Mouse (Mus musculus) heart, adult 2 months (tissue): ENCODE results near the gene Slc24a1. TPM values are rescaled to one million over a fixed set of nuclear protein-coding genes. Genes with fewer than 3 reads are reported as not detected.

Source experiments
- DNase-seq, 2 experiments: peaks; one replicate each; pipeline ENCODE4 v3.0.0; 2021
- H3K27ac ChIP-seq: fragments of 200-600 bp; 2 replicates; pipeline ENCODE4 v1.8.1; 2022
- H3K27me3 ChIP-seq: fragments of 200-500 bp; 2 replicates; pipeline ENCODE4 v1.6.1; 2012; ENCODE audit warnings: mild to moderate bottlenecking, low read length, inconsistent platforms, mixed read lengths; ENCODE audit not compliant: control insufficient read depth, insufficient read depth
- H3K36me3 ChIP-seq: fragments of 200-500 bp; 2 replicates; pipeline ENCODE4 v1.6.1; 2012; ENCODE audit warnings: low read length, inconsistent platforms; ENCODE audit not compliant: control insufficient read depth, insufficient read depth
- H3K4me1 ChIP-seq: fragments of 200-500 bp; 2 replicates; pipeline ENCODE4 v1.6.1; 2011; ENCODE audit warnings: low read length; ENCODE audit not compliant: control insufficient read depth, insufficient read depth
- H3K4me3 ChIP-seq: fragments of 200-600 bp; 2 replicates; pipeline ENCODE4 v1.8.1; 2022
- H3K79me2 ChIP-seq: fragments of 200-500 bp; replicated peaks from 2 replicates; pipeline ENCODE4 v1.6.1; 2012; ENCODE audit warnings: mild to moderate bottlenecking, inconsistent platforms, low read length, moderate library complexity, mixed read lengths; ENCODE audit not compliant: control insufficient read depth, insufficient read depth
- H3K9ac ChIP-seq: fragments of 200-500 bp; 2 replicates; pipeline ENCODE4 v1.6.1; 2012; ENCODE audit warnings: low read depth, mild to moderate bottlenecking, control low read depth, inconsistent platforms, low read length, mixed read lengths
- CTCF ChIP-seq: fragments of 200-600 bp; IDR thresholded peaks from 2 replicates; pipeline ENCODE4 v1.8.1; 2022; ENCODE audit warnings: antibody characterized with exemption, mild to moderate bottlenecking, moderate library complexity
- EP300 ChIP-seq: fragments of 200-500 bp; IDR thresholded peaks from 2 replicates; pipeline ENCODE4 v1.6.1; 2011; ENCODE audit warnings: low read depth, low read length, control low read depth; ENCODE audit not compliant: insufficient read depth
- POLR2A ChIP-seq: fragments of 200-500 bp; IDR thresholded peaks from 2 replicates; pipeline ENCODE4 v1.6.1; 2011; ENCODE audit warnings: mild to moderate bottlenecking, low read depth, low read length, control low read depth; ENCODE audit not compliant: insufficient read depth
- WGBS: fragments of 180-500 bp; shearing (Covaris S2); methylation state at CpG from one replicate; pipeline ENCODE4 v1.1.7; 2018; 5-methylcytosine and 5-hydroxymethylcytosine counted together
- intact Hi-C: fragments of 180-260 bp; cut with DNase I; formaldehyde crosslinking; loops from one replicate; pipeline ENCODE4 v1.15.1; 2025
- polyA plus RNA-seq: library from polyadenylated mRNA; depleted of rRNA; stranded (reverse); fragments of >200 nt; gene quantifications from 2 replicates; pipeline ENCODE4 v1.2.3, GENCODE M21; 2012
- total RNA-seq, 2 experiments: library from RNA; stranded (reverse); gene quantifications; 2 replicates each; pipeline ENCODE4 v1.2.3; 2021

Gene Slc24a1
- total and polyA plus RNA-seq, 3 experiments, result 0.02 to 0.10 (median 0.05) TPM

- Histone ChIP-seq H3K36me3 (0 out of 2 replicates have a peak, but pooled peaks cover 2% of the 10 kb centered on the region), H3K9ac (no peak overlapping the region), H3K27me3 (no peaks in the 10 kb centered on the region; the same call in none of the 2 replicates), H3K4me1 (no peaks in the 10 kb centered on the region; the same call in 1 of the 2 replicates), H3K79me2 (no peaks in the 10 kb centered on the region), H3K4me3 (no peak overlapping the region), H3K27ac (no peak overlapping the region)
- TF ChIP-seq CTCF (no peak), POLR2A (no peak), EP300 (no peak)
- WGBS, result 85% methylated on average over 3 of the region's 3 CpGs
- no peak for DNase-seq
- intact Hi-C loops, result loop anchor here (5.0 kb wide), 1 partner anchor 180 kb away; no protein-coding TSS in a partner anchor
Observed at GRCm38 (mm10) chr9:64957276-64957675, 5.9 kb upstream of the Slc24a1 start.

- intact Hi-C loops, result loop anchor here (5.0 kb wide), 1 partner anchor 179 kb away; no protein-coding TSS in a partner anchor
- no peak overlapping the region for H3K4me3 ChIP-seq
- no peaks in the 10 kb centered on the region for H3K79me2 ChIP-seq
- no peaks in the 10 kb centered on the region; the same call in 1 of the 2 replicates for H3K4me1 ChIP-seq
- TF ChIP-seq POLR2A (no peak), CTCF (no peak), EP300 (no peak)
- WGBS, result 19% methylated on average over 12 of the region's 12 CpGs
- no peak overlapping the region for H3K27ac ChIP-seq
- DNase-seq, result no peak
- H3K36me3 ChIP-seq, result no peaks in the 10 kb centered on the region
- no peaks in the 10 kb centered on the region; the same call in none of the 2 replicates for H3K27me3 ChIP-seq
- H3K9ac ChIP-seq, result no peak overlapping the region
Observed at GRCm38 (mm10) chr9:64956337-64956736, 4.9 kb upstream of the Slc24a1 start.

GRCm38 (mm10) chr9:64953190-64953589 is 1.8 kb upstream of the Slc24a1 start:
- no peak for DNase-seq
- Histone ChIP-seq H3K36me3 (no peaks in the 10 kb centered on the region), H3K27me3 (no peaks in the 10 kb centered on the region; the same call in none of the 2 replicates), H3K79me2 (no peaks in the 10 kb centered on the region), H3K27ac (no peak overlapping the region), H3K4me1 (no peaks in the 10 kb centered on the region), H3K9ac (no peak overlapping the region), H3K4me3 (no peak overlapping the region)
- 39% methylated on average over 7 of the region's 7 CpGs for WGBS
- intact Hi-C loops, result no loop called here
- TF ChIP-seq CTCF, result no peak
- no peak for TF ChIP-seq POLR2A
- no peak for TF ChIP-seq EP300

- Histone ChIP-seq H3K4me3 (no peak overlapping the region), H3K27me3 (no peaks in the 10 kb centered on the region; the same call in none of the 2 replicates), H3K4me1 (no peaks in the 10 kb centered on the region), H3K36me3 (no peaks in the 10 kb centered on the region), H3K79me2 (no peaks in the 10 kb centered on the region), H3K27ac (no peak overlapping the region), H3K9ac (no peak overlapping the region)
- 18% methylated on average over 5 of the region's 5 CpGs for WGBS
- intact Hi-C loops, result no loop called here
- TF ChIP-seq POLR2A (no peak), CTCF (no peak), EP300 (no peak)
- no peak for DNase-seq
Observed at GRCm38 (mm10) chr9:64952055-64952454, 648 bp upstream of the Slc24a1 start.

GRCm38 (mm10) chr9:64947483-64948095 is 3.8 kb downstream of the Slc24a1 start:
- no peaks in the 10 kb centered on the region; the same call in none of the 2 replicates for H3K27me3 ChIP-seq
- no peak overlapping the region for H3K27ac ChIP-seq
- WGBS, result 77% methylated on average over 9 of the region's 9 CpGs
- H3K4me1 ChIP-seq, result no peaks in the 10 kb centered on the region
- intact Hi-C loops, result no loop called here
- no peak overlapping the region for H3K4me3 ChIP-seq
- H3K36me3 ChIP-seq, result no peaks in the 10 kb centered on the region
- no peaks in the 10 kb centered on the region for H3K79me2 ChIP-seq
- H3K9ac ChIP-seq, result no peak overlapping the region
- no peak for DNase-seq
- TF ChIP-seq CTCF (no peak), POLR2A (no peak), EP300 (no peak)

GRCm38 (mm10) chr9:64943997-64944396 is 7.4 kb downstream of the Slc24a1 start:
- Histone ChIP-seq H3K4me3 (no peak overlapping the region), H3K27me3 (no peaks in the 10 kb centered on the region), H3K27ac (no peak overlapping the region), H3K36me3 (no peaks in the 10 kb centered on the region), H3K9ac (no peak overlapping the region), H3K79me2 (no peaks in the 10 kb centered on the region), H3K4me1 (no peaks in the 10 kb centered on the region)
- no peak for DNase-seq
- 49% methylated on average over 11 of the region's 11 CpGs for WGBS
- TF ChIP-seq EP300 (no peak), CTCF (no peak), POLR2A (no peak)
- intact Hi-C loops, result no loop called here
